Mouse (Mus musculus) bone marrow macrophage, adult 2 months (primary cell): ENCODE results near the gene Tbl3.

Experiments
- CTCF ChIP-seq: IDR thresholded peaks from 2 replicates; pipeline ENCODE4 v1.5.1; 2012; ENCODE audit warnings: low read depth, mild to moderate bottlenecking, low read length, moderate library complexity
- POLR2A ChIP-seq: IDR thresholded peaks from 2 replicates; pipeline ENCODE4 v1.6.1; 2012; ENCODE audit warnings: mild to moderate bottlenecking, low read depth, low read length, borderline replicate concordance

- TF ChIP-seq POLR2A (no peak), CTCF (no peak)
Measured at GRCm38 (mm10) chr17:24739926-24740325, 32.5 kb upstream of the Tbl3 start.
